ENCODE assay signal across 9 mouse cellular contexts in genomic region chr7:126369393-126369792, GRCm38 (mm10). TPM values are rescaled to one million over a fixed set of nuclear protein-coding genes. Genes with fewer than 3 reads are reported as not detected.
DNase-seq lines count a peak whose midpoint lies in the region; ATAC-seq and TF ChIP-seq lines count a peak whose summit lies in the region.
"Had no signal": no experiment of that assay in that cellular context is flagged by ENCODE, and none has a peak within 500 bp of the region (broad histone marks: within the 10 kb centered on the region; RNA-seq: fewer than 3 reads in every experiment).

Lat (minus strand) TSS chr7:126369570.

- no peak for TF ChIP-seq EP300 in lung, postnatal 0 days (IDR thresholded peaks at IDR 0.05)

- H3K27me3 ChIP-seq in lung, postnatal 0 days (replicated peaks; ENCODE audit: insufficient read depth, low read length), result no peaks in the 10 kb centered on the region

- 50% methylated on average over 13 of the region's 13 CpGs for WGBS in lung, adult 2 months
- 45% methylated on average over 13 of the region's 13 CpGs for WGBS in lung, postnatal 0 days

- H3K36me3 ChIP-seq in lung, postnatal 0 days (ENCODE audit: insufficient read depth, low read length), result peaks cover 17% of the 10 kb centered on the region; the same call in 1 of the 2 replicates

- no peak within 1 kb of the TSS for H3K27ac ChIP-seq in lung, postnatal 0 days (ENCODE audit: low read length)

- H3K4me1 ChIP-seq in lung, adult 2 months (ENCODE audit: control insufficient read depth, insufficient read depth, low read length), result no peaks in the 10 kb centered on the region
- H3K4me1 ChIP-seq in lung, postnatal 0 days (ENCODE audit: insufficient read depth, low read depth, low read length), result no peaks in the 10 kb centered on the region

- no peak within 1 kb of the TSS for H3K4me3 ChIP-seq in lung, adult 2 months (replicated peaks; ENCODE audit: extremely low read depth, low read depth, low read length)
- no peak within 1 kb of the TSS for H3K4me3 ChIP-seq in lung, postnatal 0 days (ENCODE audit: low read depth, low read length)
- H3K4me3 ChIP-seq: myocyte had no signal

- ATAC-seq in lung, postnatal 0 days, result no peak; the same call in 1 of the 2 replicates
- peak; percentile 90 for ATAC-seq in granulocyte monocyte progenitor cell, adult 5-6 weeks (replicated peaks; ENCODE audit: poor library complexity, severe bottlenecking)
- ATAC-seq in megakaryocyte, adult 5-6 weeks (ENCODE audit: poor library complexity, severe bottlenecking), result peak; percentile 91
- ATAC-seq in erythroblast, adult 5-6 weeks (replicated peaks; ENCODE audit: low FRiP score, poor library complexity, severe bottlenecking), result no peak

- no peaks in the 10 kb centered on the region for H3K9me3 ChIP-seq in lung, postnatal 0 days (ENCODE audit: low read length)

- DNase-seq in lung, adult 2 months, result no peak
- DNase-seq in lung, postnatal 0 days (ENCODE audit: low spot score), result no peak
- peak; percentile 95 for DNase-seq in thymus, postnatal 25 days
- DNase-seq in urinary bladder, adult 2 months (ENCODE audit: low spot score), result no peak
- no peak for DNase-seq in adipocyte (ENCODE audit: low spot score)

- H3K4me2 ChIP-seq in lung, postnatal 0 days (replicated peaks; ENCODE audit: low read depth, low read length), result no peak within 1 kb of the TSS

- TF ChIP-seq CTCF in lung, adult 2 months (IDR thresholded peaks at IDR 0.05; ENCODE audit: insufficient read depth, low read length), result no peak
- no peak for TF ChIP-seq CTCF in lung, postnatal 0 days (IDR thresholded peaks at IDR 0.05)

- TF ChIP-seq POLR2A in lung, adult 2 months (IDR thresholded peaks at IDR 0.05; ENCODE audit: borderline replicate concordance, extremely low read depth, low read depth, low read length), result no peak

- no peak within 1 kb of the TSS for H3K9ac ChIP-seq in lung, postnatal 0 days (replicated peaks; ENCODE audit: low read depth)

RNA-seq across cellular contexts. Expression of gene Lat, which starts in this region (rescaled TPM):
- 16.3 and 17.4 TPM in 2 replicates for polyA plus RNA-seq in lung, adult 2 months (2012; rRNA removed)
- 1.6 and 1.7 TPM in 2 replicates for polyA plus RNA-seq in lung, postnatal 0 days (2015; fragmentation: Nextera tagmentation; extraction: Ambion mirVana)
- 2.4 and 4.8 TPM in 2 replicates for total RNA-seq in granulocyte monocyte progenitor cell, adult 5-6 weeks (2014; fragmentation: Nextera tagmentation)
- 0.72 and 2.7 TPM in 2 replicates for total RNA-seq in granulocyte monocyte progenitor cell, adult 5-6 weeks (2017)
- 3.2 and 7.3 TPM in 2 replicates for total RNA-seq in megakaryocyte, adult 5-6 weeks (2015)
- total RNA-seq in megakaryocyte, adult 5-6 weeks (2017), result 3.3 and 6.3 TPM in 2 replicates
- polyA plus RNA-seq in urinary bladder, adult 2 months (2012; rRNA removed), result 2.0 and 2.3 TPM in 2 replicates
- 1.9 and 2.3 TPM in 2 replicates for total RNA-seq in erythroblast, adult 5-6 weeks (2015; ENCODE audit: low replicate concordance)
- 0.94 and 11.8 TPM in 2 replicates for total RNA-seq in erythroblast, adult 5-6 weeks (2017; ENCODE audit: low replicate concordance)

Comparison
In these comparisons a context has a peak if more than half of its experiments do, and no peak if none do; other contexts are left out.
1. ATAC-seq: peak in granulocyte monocyte progenitor cell, adult 5-6 weeks (single experiment) and megakaryocyte, adult 5-6 weeks (single experiment); none in lung, postnatal 0 days (single experiment) and erythroblast, adult 5-6 weeks (single experiment).